Mouse (Mus musculus) cerebellum, postnatal 10 days (tissue): ENCODE data around the gene Msi1.
"Not testable (repeated sequence)": the region's sequence is repeated elsewhere in the genome, so short reads cannot be mapped to it uniquely, and the experiment has no call there.

Experiments
- DNase-seq, 2 experiments: peaks; one replicate each; pipeline ENCODE4 v3.0.0; 2021; ENCODE audit warnings: mixed read lengths in 2 of 2

Msi1 gene

GRCm38 (mm10) chr5:115490638-115491000 is 61.2 kb downstream of the Msi1 start:
- DNase-seq = no peak

- no peak for DNase-seq
Observed at GRCm38 (mm10) chr5:115491076-115491475, 61.7 kb downstream of the Msi1 start.

DNA sequence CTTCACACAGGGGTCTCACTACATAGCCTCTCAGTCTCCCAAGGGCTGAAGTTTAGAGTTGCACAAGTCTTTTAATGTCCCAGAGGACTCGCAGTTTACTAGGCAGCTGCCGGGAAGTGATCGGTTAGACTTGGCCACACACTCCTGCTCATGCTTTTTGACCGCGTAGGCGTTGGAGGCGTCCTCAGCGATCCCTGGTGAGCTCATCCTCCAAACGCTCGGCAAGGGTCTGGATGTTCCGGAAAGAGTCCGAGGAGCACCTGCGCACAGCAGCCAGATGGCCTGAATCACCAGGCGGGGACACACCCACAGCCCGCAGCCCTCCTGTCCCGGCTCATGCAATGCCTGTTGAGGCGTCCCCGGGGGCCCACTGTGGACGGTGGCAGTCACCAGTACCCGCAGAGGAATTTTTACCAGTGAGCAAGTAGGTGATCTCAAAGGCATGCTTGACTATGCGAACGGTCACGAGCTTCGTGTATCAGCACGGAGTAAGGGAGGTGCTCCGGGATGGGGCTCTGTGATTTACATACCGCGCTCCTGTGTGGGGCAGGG is 62.4 kb downstream of the Msi1 start:
- DNase-seq = peak; percentile 49 to 50

DNA sequence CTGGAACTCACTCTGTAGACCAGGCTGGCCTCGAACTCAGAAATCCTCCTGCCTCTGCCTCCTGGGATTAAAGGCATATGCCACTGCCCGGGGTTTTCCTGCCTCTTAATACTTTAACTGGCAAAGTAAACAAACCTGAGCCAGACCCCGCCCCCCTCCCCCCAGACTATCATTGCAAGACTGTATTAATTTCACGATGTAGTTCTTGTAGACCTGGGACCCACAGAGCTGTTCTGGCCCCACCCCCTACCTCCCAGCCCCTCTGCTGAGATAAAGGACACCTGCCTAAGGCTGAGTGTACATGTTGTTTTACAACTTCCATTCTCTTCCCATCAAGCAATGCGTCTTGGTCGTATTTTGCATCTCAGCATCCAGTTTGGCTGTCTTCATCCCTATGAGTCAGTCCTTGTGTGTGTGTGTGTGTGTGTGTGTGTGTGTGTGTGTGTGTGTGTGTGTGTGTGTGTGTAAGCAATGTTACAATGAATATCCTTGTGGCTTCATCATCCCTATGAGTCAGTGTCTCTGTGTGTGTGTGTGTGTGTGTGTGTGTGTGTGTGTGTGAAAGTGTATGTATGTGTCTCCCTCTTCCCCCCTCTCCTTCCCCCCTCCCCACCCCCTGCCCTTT is 63.4 kb downstream of the Msi1 start:
- no peak for DNase-seq

DNA sequence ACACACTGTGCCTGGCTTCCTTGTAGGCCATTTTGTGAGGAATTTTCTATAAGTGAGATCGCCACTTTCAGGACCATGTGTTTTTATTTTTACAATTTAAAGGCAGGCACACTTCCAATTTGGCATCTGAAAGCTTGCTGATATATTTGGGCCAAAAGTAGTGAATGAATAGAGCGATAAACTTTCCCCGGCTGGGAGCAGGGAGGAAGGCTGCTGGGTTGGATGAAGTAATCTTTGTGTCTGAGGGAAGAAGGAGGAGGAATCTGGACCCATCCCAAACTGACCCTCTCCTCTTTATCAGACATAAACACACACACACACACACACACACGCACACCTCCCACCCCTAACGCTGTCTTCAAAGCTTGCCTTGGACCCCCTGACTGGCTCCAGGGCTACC is 64.0 kb downstream of the Msi1 start:
- no peak for DNase-seq

GRCm38 (mm10) chr5:115495618-115496017 is 66.2 kb downstream of the Msi1 start:
- not testable (repeated sequence) for DNase-seq

GRCm38 (mm10) chr5:115497033-115497432 is 67.6 kb downstream of the Msi1 start:
- DNase-seq = no peak

- no peak for DNase-seq
Observed at GRCm38 (mm10) chr5:115498307-115499240, 69.2 kb downstream of the Msi1 start.

DNA sequence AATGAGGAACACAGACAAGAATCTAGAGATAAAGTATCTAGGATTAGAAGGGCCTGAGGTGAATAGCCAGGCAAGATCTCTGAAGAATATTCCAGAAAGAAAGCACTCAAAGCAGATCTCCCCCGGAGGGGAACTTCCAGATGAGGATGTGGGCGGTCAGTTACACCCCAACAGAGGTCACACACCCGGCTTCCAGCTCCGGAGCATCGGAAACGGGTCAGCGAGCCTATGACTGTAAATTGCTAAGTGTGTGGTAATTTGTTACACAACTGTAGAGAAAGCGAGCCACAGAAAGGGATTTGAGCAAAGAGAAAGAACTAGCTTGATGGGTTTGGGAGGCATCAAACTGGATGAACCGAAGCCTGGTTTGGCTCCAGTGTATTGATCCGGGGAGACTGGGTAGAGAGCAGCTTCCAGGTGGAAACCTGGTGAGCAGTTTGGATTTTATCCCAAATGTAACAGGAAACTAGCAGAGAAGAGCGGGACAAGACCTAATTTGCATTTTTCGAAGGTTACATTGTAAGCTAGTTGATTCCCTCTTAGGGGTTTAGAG is 71.1 kb downstream of the Msi1 start:
- DNase-seq = no peak

GRCm38 (mm10) chr5:115503035-115503434 is 73.6 kb downstream of the Msi1 start:
- DNase-seq = no peak
